Mouse (Mus musculus) midbrain, embryonic 16.5 days (tissue): Measurements from ENCODE around the gene Bud31. TPM values are rescaled to one million over a fixed set of nuclear protein-coding genes. Genes with fewer than 3 reads are reported as not detected.

ENCODE experiments used
- ATAC-seq: fragments of 200-750 bp; cut with Nextera tagmentation; 2 replicates; pipeline ENCODE4 v1.8.0; 2017; ENCODE audit warnings: moderate TSS enrichment
- H3K27ac ChIP-seq: fragments of 300-500 bp; sonication (generic); 2 replicates; pipeline ENCODE4 v1.5.1; 2014; ENCODE audit warnings: mild to moderate bottlenecking, low read length, mixed read lengths
- H3K27me3 ChIP-seq: fragments of 300-500 bp; sonication (generic); 2 replicates; pipeline ENCODE4 v1.6.1; 2014; ENCODE audit warnings: low read depth, low read length, mixed read lengths; ENCODE audit not compliant: control insufficient read depth, insufficient read depth
- H3K36me3 ChIP-seq: fragments of 300-500 bp; sonication (generic); 2 replicates; pipeline ENCODE4 v1.6.1; 2014; ENCODE audit warnings: mild to moderate bottlenecking, low read length, moderate library complexity, mixed read lengths; ENCODE audit not compliant: control insufficient read depth, insufficient read depth
- H3K4me1 ChIP-seq: fragments of 300-500 bp; sonication (generic); 2 replicates; pipeline ENCODE4 v1.6.1; 2014; ENCODE audit warnings: mild to moderate bottlenecking, low read length, mixed read lengths; ENCODE audit not compliant: control insufficient read depth, insufficient read depth
- H3K4me2 ChIP-seq: fragments of 300-500 bp; sonication (generic); 2 replicates; pipeline ENCODE4 v1.6.1; 2014; ENCODE audit warnings: mild to moderate bottlenecking, low read length, mixed read lengths
- H3K4me3 ChIP-seq: fragments of 300-500 bp; sonication (generic); 2 replicates; pipeline ENCODE4 v1.5.1; 2014; ENCODE audit warnings: low read depth, mild to moderate bottlenecking, low read length, moderate library complexity, mixed read lengths
- H3K9ac ChIP-seq: fragments of 300-500 bp; sonication (generic); 2 replicates; pipeline ENCODE4 v1.6.1; 2014; ENCODE audit warnings: low read depth, low read length, mixed read lengths
- H3K9me3 ChIP-seq: fragments of 300-500 bp; sonication (generic); replicated peaks from 2 replicates; pipeline ENCODE4 v1.6.1; 2014; ENCODE audit warnings: mild to moderate bottlenecking, low read length, mixed read lengths; ENCODE audit not compliant: control insufficient read depth, poor library complexity, severe bottlenecking
- WGBS: fragments of 180-500 bp; shearing (Covaris S2); extraction: QIAGEN DNeasy Blood & Tissue Kit; methylation state at CpG from one replicate; pipeline ENCODE4 v1.1.7; 2014; 5-methylcytosine and 5-hydroxymethylcytosine counted together
- polyA plus RNA-seq: library from polyadenylated mRNA; unstranded; fragments of >200 nt; fragmentation: Nextera tagmentation; extraction: Ambion mirVana; gene quantifications from 2 replicates; pipeline ENCODE4 v1.2.1, GENCODE M21; 2015

Bud31 gene
- polyA plus RNA-seq, 1 experiment from 2014 or later: 167 TPM

- WGBS: 79% methylated on average over 8 of the region's 8 CpGs
- H3K27me3 ChIP-seq: peaks cover 15% of the 10 kb centered on the region
Observed at GRCm38 (mm10) chr5:145112566-145112965, 27.6 kb upstream of the Bud31 start.

DNA sequence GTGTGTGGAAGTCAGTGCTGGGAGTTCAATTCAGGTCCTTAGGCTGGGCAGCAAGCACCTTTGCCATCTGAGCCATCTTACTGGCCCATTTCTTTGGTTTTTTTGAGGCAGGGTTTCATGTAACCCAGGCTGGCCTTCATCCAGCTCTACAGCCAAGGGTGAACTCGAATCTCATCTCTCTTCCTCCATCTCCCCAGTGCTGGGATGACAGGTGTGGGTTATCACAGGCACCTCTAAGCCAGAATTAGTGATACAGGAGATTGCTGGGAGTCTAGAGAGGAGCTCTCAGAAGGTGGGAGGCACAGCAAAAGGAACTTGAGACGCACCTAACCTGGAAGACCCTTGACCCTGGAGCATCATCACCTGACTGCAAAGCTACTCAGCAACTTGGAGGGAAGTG lies 26.7 kb upstream of the Bud31 start:
- 52% methylated on average over 2 of the region's 2 CpGs for WGBS
- H3K4me1 ChIP-seq: peaks cover 8% of the 10 kb centered on the region
- no peak overlapping the region for H3K4me2 ChIP-seq

More at GRCm38 (mm10) chr5:145112566-145112965, 27.6 kb upstream of the Bud31 start:
- no peak overlapping the region for H3K27ac ChIP-seq
- H3K9me3 ChIP-seq: no peaks in the 10 kb centered on the region
- H3K4me1 ChIP-seq: peaks cover 8% of the 10 kb centered on the region
- no peak overlapping the region for H3K4me2 ChIP-seq
- peaks cover 18% of the 10 kb centered on the region for H3K36me3 ChIP-seq
- no peak overlapping the region for H3K9ac ChIP-seq
- no peak overlapping the region for H3K4me3 ChIP-seq
- no peak for ATAC-seq

GRCm38 (mm10) chr5:145114071-145114605 lies 26.0 kb upstream of the Bud31 start, which contains the start of gene Arpc1b:
TSS of gene Arpc1b (plus strand) at chr5:145114215.
- 2% methylated on average over 45 of the region's 53 CpGs for WGBS
- Histone ChIP-seq H3K27me3 (peaks cover 15% of the 10 kb centered on the region), H3K9me3 (no peaks in the 10 kb centered on the region), H3K36me3 (peaks cover 11% of the 10 kb centered on the region), H3K4me2 (peak within 1 kb of the TSS; percentile 57), H3K4me3 (peak within 1 kb of the TSS; percentile 41), H3K27ac (no peak within 1 kb of the TSS), H3K4me1 (peaks cover 8% of the 10 kb centered on the region), H3K9ac (peak within 1 kb of the TSS; percentile 52)
- peak; percentile 44; the same call in 1 of the 2 replicates for ATAC-seq

More for the DNA sequence above, 26.7 kb upstream of the Bud31 start:
- Histone ChIP-seq H3K36me3 (peaks cover 15% of the 10 kb centered on the region), H3K27me3 (peaks cover 15% of the 10 kb centered on the region), H3K4me3 (no peak overlapping the region), H3K27ac (no peak overlapping the region), H3K9ac (no peak overlapping the region), H3K9me3 (no peaks in the 10 kb centered on the region)
- no peak for ATAC-seq

GRCm38 (mm10) chr5:145114606-145115473 lies 25.3 kb upstream of the Bud31 start:
- Histone ChIP-seq H3K27ac (no peak overlapping the region), H3K4me1 (peaks cover 8% of the 10 kb centered on the region), H3K4me3 (peak overlapping the region; percentile 41), H3K36me3 (peaks cover 6% of the 10 kb centered on the region), H3K9me3 (no peaks in the 10 kb centered on the region), H3K27me3 (peaks cover 15% of the 10 kb centered on the region), H3K9ac (peak overlapping the region; percentile 52), H3K4me2 (peak overlapping the region; percentile 57)
- WGBS: 18% methylated on average over 37 of the region's 40 CpGs
- ATAC-seq: peak; percentile 34; the same call in 1 of the 2 replicates

GRCm38 (mm10) chr5:145115736-145116135 lies 24.4 kb upstream of the Bud31 start:
- Histone ChIP-seq H3K27me3 (peaks cover 15% of the 10 kb centered on the region), H3K9ac (no peak overlapping the region), H3K4me2 (no peak overlapping the region), H3K4me1 (peaks cover 8% of the 10 kb centered on the region), H3K4me3 (no peak overlapping the region), H3K36me3 (peaks cover 2% of the 10 kb centered on the region; the same call in 1 of the 2 replicates), H3K27ac (no peak overlapping the region), H3K9me3 (no peaks in the 10 kb centered on the region)
- WGBS: 93% methylated on average over 5 of the region's 5 CpGs
- ATAC-seq: no peak

DNA sequence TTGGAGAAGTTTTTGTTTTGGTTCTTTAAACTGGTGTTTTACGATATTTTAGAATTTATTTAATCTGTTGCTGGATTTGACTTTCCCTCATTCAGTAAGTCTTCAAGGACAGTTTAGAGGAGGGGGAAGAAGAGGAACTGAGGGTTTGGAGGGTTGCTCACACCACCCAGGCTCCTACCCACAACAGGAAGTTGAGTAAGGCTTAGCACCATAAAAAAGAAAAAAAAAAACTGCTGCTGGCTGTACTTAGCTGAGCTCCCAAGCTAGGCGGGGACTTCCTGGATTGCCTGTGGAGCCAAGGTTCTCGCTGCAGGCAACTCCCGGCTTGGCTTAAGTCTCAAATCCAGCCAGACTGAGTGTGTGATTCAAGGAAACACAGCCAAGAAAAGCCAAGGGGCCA lies 23.8 kb upstream of the Bud31 start:
- no peak overlapping the region for H3K9ac ChIP-seq
- H3K27ac ChIP-seq: no peak overlapping the region
- no peaks in the 10 kb centered on the region for H3K36me3 ChIP-seq
- H3K4me3 ChIP-seq: no peak overlapping the region
- ATAC-seq: no peak
- 56% methylated on average over 4 of the region's 4 CpGs for WGBS
- peaks cover 15% of the 10 kb centered on the region for H3K27me3 ChIP-seq
- H3K9me3 ChIP-seq: no peaks in the 10 kb centered on the region
- peaks cover 8% of the 10 kb centered on the region for H3K4me1 ChIP-seq
- H3K4me2 ChIP-seq: no peak overlapping the region

DNA sequence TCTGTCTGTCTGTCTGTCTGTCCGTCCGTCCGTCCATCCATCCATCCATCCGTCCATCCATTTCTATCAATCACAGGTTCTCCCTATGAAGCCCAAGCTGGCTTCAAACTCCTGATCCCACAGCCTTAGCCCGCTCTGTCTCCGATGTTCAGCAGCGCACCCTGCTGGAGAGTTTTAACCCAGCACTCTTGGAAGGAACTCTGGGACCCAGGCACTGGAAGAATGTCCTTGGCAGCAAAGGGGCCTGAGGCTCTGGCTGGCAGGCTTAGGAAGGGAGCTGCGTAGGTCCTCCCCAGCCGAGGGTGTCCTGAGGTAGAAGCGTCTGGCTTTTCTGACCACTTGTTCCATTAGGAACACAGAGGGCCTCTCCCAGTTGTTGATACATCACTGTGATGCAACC lies 23.2 kb upstream of the Bud31 start:
- H3K9ac ChIP-seq: no peak overlapping the region

DNA sequence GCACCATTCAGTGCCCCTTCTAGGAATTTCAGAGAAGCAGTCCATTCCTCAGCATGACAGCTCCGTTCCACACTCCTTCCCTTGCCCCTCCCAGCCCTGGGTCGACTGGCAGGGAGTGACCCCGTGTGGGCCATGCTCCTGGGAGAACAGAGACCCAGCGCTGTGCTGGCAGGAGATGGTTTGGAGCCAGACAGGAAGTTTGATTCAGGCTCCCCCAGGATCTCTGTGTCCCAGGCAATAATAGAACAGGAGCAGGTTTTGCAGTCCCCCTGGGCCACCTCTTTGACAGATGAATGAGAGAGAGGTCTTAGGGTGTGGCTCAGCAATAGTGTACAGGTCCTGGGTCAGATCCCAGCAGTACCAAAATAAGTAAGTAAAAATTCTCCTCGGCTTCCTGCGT lies 22.2 kb upstream of the Bud31 start:
- no peak overlapping the region for H3K4me3 ChIP-seq
- no peak for ATAC-seq
- H3K4me2 ChIP-seq: no peak overlapping the region
- H3K9ac ChIP-seq: no peak overlapping the region
- 0 out of 2 replicates have a peak, but pooled peaks cover 2% of the 10 kb centered on the region for H3K36me3 ChIP-seq
- H3K4me1 ChIP-seq: peaks cover 8% of the 10 kb centered on the region
- 70% methylated on average over 6 of the region's 6 CpGs for WGBS
- H3K27ac ChIP-seq: no peak overlapping the region
- H3K27me3 ChIP-seq: peaks cover 15% of the 10 kb centered on the region
- H3K9me3 ChIP-seq: no peaks in the 10 kb centered on the region

More for the DNA sequence above, 23.2 kb upstream of the Bud31 start:
- 42% methylated on average over 10 of the region's 10 CpGs for WGBS
- Histone ChIP-seq H3K36me3 (no peaks in the 10 kb centered on the region), H3K4me2 (no peak overlapping the region), H3K4me3 (no peak overlapping the region), H3K4me1 (peaks cover 8% of the 10 kb centered on the region), H3K27ac (0 out of 2 replicates have a peak overlapping the region, but pooled peaks have one; percentile 8), H3K9me3 (no peaks in the 10 kb centered on the region), H3K27me3 (peaks cover 15% of the 10 kb centered on the region)
- ATAC-seq: no peak

- ATAC-seq: no peak
- Histone ChIP-seq H3K4me3 (no peak overlapping the region), H3K9me3 (no peaks in the 10 kb centered on the region), H3K4me1 (peaks cover 8% of the 10 kb centered on the region), H3K27ac (no peak overlapping the region), H3K9ac (no peak overlapping the region), H3K4me2 (no peak overlapping the region), H3K36me3 (0 out of 2 replicates have a peak, but pooled peaks cover 4% of the 10 kb centered on the region), H3K27me3 (peaks cover 13% of the 10 kb centered on the region)
- 90% methylated on average over 5 of the region's 5 CpGs for WGBS
Observed at GRCm38 (mm10) chr5:145118461-145118860, 21.7 kb upstream of the Bud31 start.
